Mouse (Mus musculus): ENCODE measurements around the gene Sesn3.

- no peak for TF ChIP-seq CTCF (IDR thresholded peaks at IDR 0.05; ENCODE audit: low read depth)
- TF ChIP-seq EP300 (optimal IDR thresholded peaks at IDR 0.05): no peak
Observed at GRCm38 (mm10) chr9:14369271-14369670, 94.4 kb downstream of the Sesn3 start.
